Mouse (Mus musculus) layer of hippocampus, adult 8-10 months (tissue): Measurements from ENCODE around the gene Sptlc2. TPM values are rescaled to one million over a fixed set of nuclear protein-coding genes. Genes with fewer than 3 reads are reported as not detected.
A peak's percentile ranks its signal among the peaks of the same experiment; 100 is the strongest.

Experiments
- DNase-seq, 2 experiments: peaks; one replicate each; pipeline ENCODE4 v3.0.0; 2022; ENCODE audit warnings: low spot score in 2 of 2
- total RNA-seq, 4 experiments: library from RNA; stranded (reverse); gene quantifications; 2 replicates each; pipeline ENCODE4 v1.2.4; 2022

Gene Sptlc2
- total RNA-seq, 4 experiments from 2014 or later: 32.5 to 50.1 (median 37.4) TPM

GRCm38 (mm10) chr12:87397126-87397525 is 9.0 kb upstream of the Sptlc2 start:
- no peak for DNase-seq

- DNase-seq: no peak
Measured at GRCm38 (mm10) chr12:87394316-87394715, 6.2 kb upstream of the Sptlc2 start.

- DNase-seq: no peak
Measured at GRCm38 (mm10) chr12:87393447-87394145, 5.4 kb upstream of the Sptlc2 start.

- DNase-seq: no peak
Measured at GRCm38 (mm10) chr12:87391355-87391754, 3.2 kb upstream of the Sptlc2 start.

- DNase-seq: no peak
Measured at GRCm38 (mm10) chr12:87389231-87389630, 1.1 kb upstream of the Sptlc2 start.

GRCm38 (mm10) chr12:87387171-87388121 is 709 bp downstream of the Sptlc2 start:
- peak in 1 of 2 experiments; percentile 10 for DNase-seq

GRCm38 (mm10) chr12:87385051-87385450 is 3.1 kb downstream of the Sptlc2 start:
- no peak for DNase-seq

GRCm38 (mm10) chr12:87381380-87381682 is 6.8 kb downstream of the Sptlc2 start:
- DNase-seq: no peak

GRCm38 (mm10) chr12:87380586-87381379 is 7.4 kb downstream of the Sptlc2 start:
- no peak for DNase-seq

- no peak for DNase-seq
Measured at GRCm38 (mm10) chr12:87379496-87379895, 8.7 kb downstream of the Sptlc2 start.

- DNase-seq: no peak
Measured at GRCm38 (mm10) chr12:87374159-87374558, 14.0 kb downstream of the Sptlc2 start.

- DNase-seq: no peak
Measured at GRCm38 (mm10) chr12:87369319-87369718, 18.8 kb downstream of the Sptlc2 start.

- no peak for DNase-seq
Measured at GRCm38 (mm10) chr12:87368092-87368491, 20.1 kb downstream of the Sptlc2 start.

GRCm38 (mm10) chr12:87365676-87366075 is 22.5 kb downstream of the Sptlc2 start:
- DNase-seq: no peak

- DNase-seq: no peak
Measured at GRCm38 (mm10) chr12:87362111-87362510, 26.0 kb downstream of the Sptlc2 start.

- no peak for DNase-seq
Measured at GRCm38 (mm10) chr12:87348029-87348428, 40.1 kb downstream of the Sptlc2 start.

GRCm38 (mm10) chr12:87347511-87347910 is 40.6 kb downstream of the Sptlc2 start:
- no peak for DNase-seq

GRCm38 (mm10) chr12:87343084-87343605 is 45.0 kb downstream of the Sptlc2 start:
- no peak for DNase-seq

GRCm38 (mm10) chr12:87338082-87338481 is 50.1 kb downstream of the Sptlc2 start:
- DNase-seq: no peak

GRCm38 (mm10) chr12:87334886-87335285 is 53.3 kb downstream of the Sptlc2 start:
- DNase-seq: no peak

- no peak for DNase-seq
Measured at GRCm38 (mm10) chr12:87333794-87334193, 54.4 kb downstream of the Sptlc2 start.
